Mouse (Mus musculus) B cell, adult 2 months (primary cell): ENCODE measurements at regions not wholly inside any gene's neighbourhood (a gene's known extent, or its start where the extent isn't known, plus 50 kb on each side); places are given as distances from the start of the nearest gene placed in this dataset.

Experiments used
- DNase-seq, 2 experiments: peaks; one replicate each; pipeline ENCODE4 v3.0.0; 2022

DNA sequence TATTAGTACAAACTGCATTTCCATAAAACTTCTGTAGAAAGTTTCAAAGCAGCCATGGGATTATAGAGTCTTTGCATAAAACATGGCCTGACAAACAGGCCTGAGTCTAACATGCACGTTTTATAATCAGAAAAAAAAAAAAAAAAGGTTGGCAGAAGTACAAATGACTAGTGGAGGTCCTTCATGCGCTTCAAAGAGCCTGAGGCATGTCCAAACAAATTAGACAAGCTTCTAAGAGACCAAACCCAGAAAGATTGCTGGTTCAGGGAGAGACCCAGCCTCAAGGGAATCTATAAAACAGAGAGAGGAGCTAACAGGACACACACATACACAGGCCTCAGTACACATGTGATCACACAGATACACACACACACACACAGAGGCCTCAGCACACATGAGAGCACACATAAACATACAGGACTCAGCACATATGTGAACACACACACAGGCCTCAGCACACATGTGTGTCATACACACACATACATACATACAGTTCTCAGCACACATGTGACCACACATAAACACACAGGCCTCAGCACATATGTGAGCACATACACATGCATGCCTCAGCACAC lies 57.0 kb upstream of the Gnaq start:
- no peak for DNase-seq

- DNase-seq, result no peak
These were observed 57.6 kb upstream of the Gnaq start for GRCm38 (mm10) chr19:16075026-16075425.

- peak; percentile 17 to 19 for DNase-seq
These were observed 65.3 kb upstream of the Gnaq start for GRCm38 (mm10) chr19:16067314-16067713.

- DNase-seq, result no peak
These were observed 67.7 kb upstream of the Gnaq start for GRCm38 (mm10) chr19:16064911-16065310.

DNA sequence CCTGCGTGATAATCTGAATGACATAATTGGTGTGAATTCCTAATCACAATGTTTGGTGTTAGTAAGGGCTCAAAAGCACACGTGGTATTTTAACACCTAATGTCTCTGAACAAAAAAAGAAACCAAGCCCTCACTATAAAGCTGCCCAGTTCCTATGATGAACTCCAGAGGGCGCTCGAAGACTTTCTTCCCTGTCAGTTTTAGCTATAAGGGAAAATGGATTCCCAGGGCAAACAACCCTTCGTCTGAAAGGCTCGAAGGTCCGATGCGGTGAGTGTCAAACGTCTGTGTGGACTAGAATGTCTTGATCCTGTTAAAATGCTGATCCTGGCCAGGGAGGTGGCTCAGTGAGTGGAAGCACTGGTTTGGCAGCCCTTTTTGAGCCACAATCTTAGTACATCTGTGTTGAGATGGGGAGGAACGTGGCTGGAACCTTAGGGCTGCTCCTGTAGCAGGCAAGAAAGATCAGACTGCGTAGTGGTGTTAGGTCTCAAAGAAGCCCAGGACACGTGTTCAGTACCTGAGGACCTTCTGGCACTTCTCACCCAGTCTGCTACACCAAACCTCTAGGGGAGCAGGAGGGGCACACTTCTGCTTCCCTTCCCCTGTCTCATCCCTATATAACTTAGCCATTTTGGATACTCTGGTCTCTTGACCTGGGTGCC lies 68.6 kb upstream of the Gnaq start:
- DNase-seq, result peak; percentile 80 to 81

DNA sequence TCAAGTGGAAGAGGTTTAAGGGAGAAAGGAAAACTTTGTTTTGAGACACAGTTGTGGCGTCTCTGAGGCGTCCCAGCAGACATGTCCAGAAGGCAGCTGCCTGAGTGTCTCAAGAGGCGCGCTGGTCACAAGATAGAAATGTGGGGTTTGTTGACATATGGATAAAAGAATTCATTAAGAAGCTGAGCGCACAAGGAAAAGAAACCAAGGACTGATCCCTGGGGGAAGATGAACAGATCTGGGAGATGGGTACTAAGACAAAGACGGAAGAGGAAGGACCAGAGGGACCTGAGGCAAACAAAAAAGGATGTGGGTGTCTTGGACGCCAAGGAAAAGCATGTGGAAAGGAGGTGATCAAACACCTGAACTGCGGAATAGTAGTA lies 69.1 kb upstream of the Gnaq start:
- DNase-seq, result no peak

DNA sequence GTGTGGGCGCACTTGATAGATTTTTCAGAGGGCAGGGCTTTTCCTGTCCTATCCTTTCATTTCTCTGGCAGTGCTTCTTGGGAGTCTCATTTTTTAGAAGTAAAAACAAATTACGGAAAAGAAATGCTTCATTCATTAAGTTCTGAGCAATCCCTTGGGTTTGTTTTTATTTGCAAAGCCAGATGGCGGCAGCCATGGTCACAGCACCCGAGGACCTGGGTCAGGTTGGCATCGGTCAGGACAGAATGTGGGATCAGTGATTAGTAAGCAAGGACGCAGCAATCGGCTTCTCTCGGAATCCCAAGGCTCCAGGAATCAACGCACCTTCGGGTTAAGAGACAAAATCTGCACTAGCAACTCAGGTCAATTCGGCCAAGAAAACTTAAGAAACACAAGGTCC lies 70.8 kb upstream of the Gnaq start:
- DNase-seq, result no peak

GRCm38 (mm10) chr19:16059026-16059425 lies 73.6 kb upstream of the Gnaq start:
- DNase-seq, result no peak

DNA sequence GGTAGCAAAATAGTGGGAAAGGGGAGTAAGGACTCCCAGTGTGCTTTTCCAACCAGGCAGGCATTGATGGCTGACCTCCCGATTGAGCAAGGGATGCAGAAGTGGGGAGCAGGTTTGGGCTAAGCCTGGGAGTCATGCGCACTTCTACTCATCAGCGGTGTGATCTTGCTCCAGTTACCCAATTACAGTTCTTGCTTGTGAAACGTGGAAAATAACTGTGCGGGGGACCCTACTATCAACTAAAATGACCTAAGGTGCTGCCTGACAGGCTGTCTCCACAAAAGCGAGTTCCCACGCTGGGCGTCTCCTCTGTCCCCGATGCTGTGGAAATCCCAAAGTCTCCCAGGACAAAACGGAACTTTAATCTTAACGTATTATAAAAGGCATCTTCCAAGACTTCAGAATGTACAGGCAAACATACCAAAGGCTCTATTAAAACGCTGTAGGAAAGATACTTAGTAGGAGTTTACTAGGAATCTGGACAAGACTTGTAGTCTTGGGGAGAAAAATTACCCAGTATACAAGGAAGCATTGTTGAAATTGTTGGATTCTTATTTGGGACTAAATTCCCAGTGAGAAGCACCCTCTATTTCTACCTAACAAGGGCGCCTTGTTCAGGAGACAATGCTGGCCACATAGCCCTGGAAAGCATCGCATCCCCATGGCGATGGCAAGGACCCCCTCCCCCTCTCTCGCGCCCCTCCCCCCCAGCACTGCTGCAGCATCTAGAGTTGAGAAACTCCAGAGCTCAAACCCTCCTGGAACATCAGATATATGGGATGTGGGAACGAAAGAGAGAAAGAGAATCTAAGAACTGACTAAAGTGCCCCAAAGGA lies 65.6 kb upstream of the Cep78 start:
- peak; percentile 8 to 9 for DNase-seq

DNA sequence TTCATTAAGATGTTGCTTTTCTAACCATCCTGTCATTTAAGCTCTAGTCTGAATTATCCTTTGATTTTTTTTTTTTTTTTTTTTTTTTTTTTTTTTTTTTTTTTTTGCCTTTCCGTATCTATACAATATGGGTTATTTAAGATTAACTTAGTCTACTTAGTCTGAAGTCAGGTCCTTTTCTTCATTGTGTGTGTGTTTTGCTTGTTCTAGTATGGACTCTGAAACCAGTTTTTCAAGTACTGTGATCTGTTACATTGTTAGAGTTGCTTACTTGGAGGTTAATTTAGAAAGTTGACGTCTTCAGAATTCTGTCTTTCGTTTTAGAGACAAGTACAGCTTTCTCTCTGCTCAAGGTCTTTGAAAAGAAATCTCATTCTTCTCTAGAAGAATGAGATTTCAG lies 64.9 kb upstream of the Cep78 start:
- no peak for DNase-seq

DNA sequence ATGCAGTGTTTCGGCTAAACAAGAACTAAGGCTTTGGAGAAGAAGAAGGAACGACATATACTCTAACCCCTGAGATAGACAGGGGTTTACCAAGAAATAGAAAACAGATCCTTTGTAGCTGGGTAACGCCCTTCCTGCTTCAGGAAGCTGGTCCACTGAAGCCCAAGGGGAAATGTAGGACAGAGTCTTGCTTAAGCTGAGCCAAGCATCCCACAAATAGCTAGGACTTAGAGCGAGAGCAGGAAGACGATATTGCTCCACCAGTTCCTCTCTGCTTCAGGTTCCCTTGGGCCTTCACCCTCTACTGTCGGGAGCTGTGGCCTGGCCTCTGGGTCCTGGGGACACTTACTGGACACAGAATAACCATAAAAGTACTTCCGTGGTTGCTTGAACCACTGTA lies 62.2 kb upstream of the Cep78 start:
- no peak for DNase-seq

DNA sequence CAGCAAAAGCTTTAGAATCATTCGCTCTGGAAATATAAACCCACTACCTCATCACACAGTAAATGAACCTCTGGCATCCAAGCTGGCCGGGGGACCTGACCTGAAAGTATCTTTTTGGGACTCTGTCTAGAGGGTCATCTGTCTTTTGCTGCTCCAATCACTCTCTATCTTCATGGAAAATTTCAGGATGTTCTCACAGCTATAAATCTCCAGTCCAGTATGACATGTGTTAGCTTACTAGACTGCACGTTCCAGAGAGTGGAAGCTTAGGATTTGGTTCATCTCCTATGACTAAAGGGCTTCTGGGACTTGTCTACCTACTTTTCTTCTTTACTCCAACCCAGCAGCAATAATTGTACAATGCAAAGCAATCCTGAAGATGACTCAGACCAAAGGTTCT lies 60.5 kb upstream of the Cep78 start:
- DNase-seq, result no peak

DNA sequence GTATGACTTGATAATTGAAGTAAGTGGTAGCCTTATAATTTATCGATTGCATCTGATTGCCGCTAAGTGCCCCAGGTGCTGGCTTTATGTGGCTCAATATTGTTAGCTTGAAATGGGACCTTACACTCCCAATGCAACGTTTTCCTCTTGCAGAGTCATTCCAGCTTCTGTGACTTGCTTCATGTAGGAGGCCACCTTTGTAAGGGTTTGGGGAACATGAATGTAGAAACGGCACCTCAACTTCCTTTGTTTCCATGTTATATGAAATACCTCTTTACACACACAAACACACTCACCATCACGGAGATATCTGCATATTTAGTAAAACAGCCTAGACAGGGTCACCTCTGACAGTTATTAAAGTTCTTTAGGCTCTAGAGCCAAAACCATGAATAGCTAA lies 59.4 kb upstream of the Cep78 start:
- DNase-seq, result no peak

- no peak for DNase-seq
These were observed 58.2 kb upstream of the Cep78 start for GRCm38 (mm10) chr19:16043007-16043406.

- DNase-seq, result no peak
These were observed 57.1 kb upstream of the Cep78 start for GRCm38 (mm10) chr19:16041891-16042290.

GRCm38 (mm10) chr19:16037806-16038205 lies 53.0 kb upstream of the Cep78 start:
- DNase-seq, result no peak
